Mouse (Mus musculus) lung, embryonic 16.5 days (tissue): ENCODE measurements around the gene Rnf220. TPM values are rescaled to one million over a fixed set of nuclear protein-coding genes. Genes with fewer than 3 reads are reported as not detected.

Source experiments
- ATAC-seq: fragments of 200-750 bp; cut with Nextera tagmentation; 2 replicates; pipeline ENCODE4 v1.8.0; 2017; ENCODE audit warnings: low read depth, mild to moderate bottlenecking, moderate library complexity
- H3K27ac ChIP-seq: fragments of 300-500 bp; sonication (generic); 2 replicates; pipeline ENCODE4 v1.5.1; 2014; ENCODE audit warnings: mild to moderate bottlenecking, control low read depth, low read length
- H3K27me3 ChIP-seq: fragments of 300-500 bp; sonication (generic); 2 replicates; pipeline ENCODE4 v1.6.1; 2014; ENCODE audit warnings: low read depth, low read length, mixed read lengths; ENCODE audit not compliant: control insufficient read depth, insufficient read depth
- H3K36me3 ChIP-seq: fragments of 300-500 bp; sonication (generic); 2 replicates; pipeline ENCODE4 v1.6.1; 2014; ENCODE audit warnings: low read length; ENCODE audit not compliant: control insufficient read depth, insufficient read depth
- H3K4me1 ChIP-seq: fragments of 300-500 bp; sonication (generic); replicated peaks from 2 replicates; pipeline ENCODE4 v1.6.1; 2014; ENCODE audit warnings: low read length, mixed read lengths; ENCODE audit not compliant: control insufficient read depth, insufficient read depth
- H3K4me2 ChIP-seq: fragments of 300-500 bp; sonication (generic); 2 replicates; pipeline ENCODE4 v1.6.1; 2014; ENCODE audit warnings: low read depth, low read length, control low read depth
- H3K4me3 ChIP-seq: fragments of 300-500 bp; sonication (generic); 2 replicates; pipeline ENCODE4 v1.5.1; 2014; ENCODE audit warnings: mild to moderate bottlenecking, low read length, control low read depth
- H3K9ac ChIP-seq: fragments of 300-500 bp; sonication (generic); 2 replicates; pipeline ENCODE4 v1.6.1; 2014; ENCODE audit warnings: low read length, control low read depth
- H3K9me3 ChIP-seq: fragments of 300-500 bp; sonication (generic); 2 replicates; pipeline ENCODE4 v1.6.1; 2016; ENCODE audit warnings: low read length; ENCODE audit not compliant: control insufficient read depth
- WGBS: fragments of 180-500 bp; shearing (Covaris S2); extraction: QIAGEN DNeasy Blood & Tissue Kit; methylation state at CpG from one replicate; pipeline ENCODE4 v1.1.7; 2014; 5-methylcytosine and 5-hydroxymethylcytosine counted together
- polyA plus RNA-seq: library from polyadenylated mRNA; unstranded; fragments of >200 nt; fragmentation: Nextera tagmentation; extraction: Ambion mirVana; gene quantifications from 2 replicates; pipeline ENCODE4 v1.2.1, GENCODE M21; 2015

Rnf220 gene
- polyA plus RNA-seq, 1 experiment from 2014 or later = 61.5 TPM

GRCm38 (mm10) chr4:117482103-117482502 lies 14.7 kb downstream of the Rnf220 start:
- Histone ChIP-seq H3K4me2 (no peak overlapping the region), H3K4me1 (peaks cover 14% of the 10 kb centered on the region), H3K4me3 (no peak overlapping the region), H3K9me3 (no peaks in the 10 kb centered on the region), H3K9ac (no peak overlapping the region), H3K27me3 (peaks cover 42% of the 10 kb centered on the region), H3K36me3 (no peaks in the 10 kb centered on the region), H3K27ac (no peak overlapping the region)
- ATAC-seq = no peak
- WGBS = 85% methylated on average over 5 of the region's 5 CpGs

- Histone ChIP-seq H3K9ac (no peak overlapping the region), H3K27ac (0 out of 2 replicates have a peak overlapping the region, but pooled peaks have one; percentile 25), H3K27me3 (peaks cover 37% of the 10 kb centered on the region), H3K36me3 (no peaks in the 10 kb centered on the region), H3K4me1 (peaks cover 14% of the 10 kb centered on the region), H3K4me2 (no peak overlapping the region), H3K4me3 (no peak overlapping the region), H3K9me3 (no peaks in the 10 kb centered on the region)
- ATAC-seq = no peak
- WGBS = 45% methylated on average over 11 of the region's 11 CpGs
These were observed 16.0 kb downstream of the Rnf220 start for GRCm38 (mm10) chr4:117480611-117481445.

- Histone ChIP-seq H3K9me3 (no peaks in the 10 kb centered on the region), H3K4me2 (no peak overlapping the region), H3K9ac (no peak overlapping the region), H3K27ac (no peak overlapping the region), H3K4me3 (no peak overlapping the region), H3K4me1 (peaks cover 14% of the 10 kb centered on the region), H3K27me3 (peaks cover 34% of the 10 kb centered on the region), H3K36me3 (no peaks in the 10 kb centered on the region)
- 0 out of 2 replicates have a peak, but pooled peaks have one; percentile 29 for ATAC-seq
- 32% methylated on average over 6 of the region's 6 CpGs for WGBS
These were observed 16.9 kb downstream of the Rnf220 start for GRCm38 (mm10) chr4:117479951-117480350.

- Histone ChIP-seq H3K9ac (no peak overlapping the region), H3K4me3 (no peak overlapping the region), H3K27ac (peak overlapping the region; percentile 32; the same call in 1 of the 2 replicates), H3K9me3 (no peaks in the 10 kb centered on the region), H3K4me1 (peaks cover 12% of the 10 kb centered on the region), H3K27me3 (peaks cover 31% of the 10 kb centered on the region), H3K4me2 (no peak overlapping the region; the same call in 1 of the 2 replicates), H3K36me3 (no peaks in the 10 kb centered on the region)
- peak; percentile 68 for ATAC-seq
- WGBS = 27% methylated on average over 15 of the region's 15 CpGs
These were observed 18.7 kb downstream of the Rnf220 start for GRCm38 (mm10) chr4:117478101-117478673.

- Histone ChIP-seq H3K9ac (no peak overlapping the region), H3K9me3 (no peaks in the 10 kb centered on the region), H3K36me3 (no peaks in the 10 kb centered on the region), H3K27ac (no peak overlapping the region), H3K27me3 (peaks cover 31% of the 10 kb centered on the region), H3K4me1 (peaks cover 12% of the 10 kb centered on the region), H3K4me2 (no peak overlapping the region), H3K4me3 (no peak overlapping the region)
- WGBS = 47% methylated on average over 5 of the region's 5 CpGs
- ATAC-seq = no peak
These were observed 19.5 kb downstream of the Rnf220 start for GRCm38 (mm10) chr4:117477401-117477800.

GRCm38 (mm10) chr4:117476777-117477176 lies 20.1 kb downstream of the Rnf220 start:
- Histone ChIP-seq H3K9me3 (no peaks in the 10 kb centered on the region), H3K9ac (no peak overlapping the region), H3K4me2 (no peak overlapping the region), H3K36me3 (no peaks in the 10 kb centered on the region), H3K4me1 (peaks cover 12% of the 10 kb centered on the region), H3K27ac (no peak overlapping the region), H3K4me3 (no peak overlapping the region), H3K27me3 (peaks cover 27% of the 10 kb centered on the region)
- no peak for ATAC-seq
- 63% methylated on average over 4 of the region's 4 CpGs for WGBS

- H3K9me3 ChIP-seq = no peaks in the 10 kb centered on the region
- H3K9ac ChIP-seq = no peak overlapping the region
- no peak for ATAC-seq
- H3K36me3 ChIP-seq = no peaks in the 10 kb centered on the region
- peaks cover 24% of the 10 kb centered on the region for H3K27me3 ChIP-seq
- H3K4me3 ChIP-seq = no peak overlapping the region
- peaks cover 12% of the 10 kb centered on the region for H3K4me1 ChIP-seq
- H3K4me2 ChIP-seq = no peak overlapping the region
- H3K27ac ChIP-seq = no peak overlapping the region
These were observed 20.5 kb downstream of the Rnf220 start for GRCm38 (mm10) chr4:117476355-117476754.

- H3K27ac ChIP-seq = no peak overlapping the region
- no peak overlapping the region for H3K4me3 ChIP-seq
- H3K9me3 ChIP-seq = no peaks in the 10 kb centered on the region
- no peaks in the 10 kb centered on the region for H3K36me3 ChIP-seq
- H3K4me1 ChIP-seq = peaks cover 10% of the 10 kb centered on the region
- H3K27me3 ChIP-seq = peaks cover 13% of the 10 kb centered on the region
- H3K4me2 ChIP-seq = no peak overlapping the region
- ATAC-seq = no peak
- no peak overlapping the region for H3K9ac ChIP-seq
These were observed 22.9 kb downstream of the Rnf220 start for GRCm38 (mm10) chr4:117473985-117474354.

- WGBS = 55% methylated on average over 14 of the region's 14 CpGs
These were observed 23.4 kb downstream of the Rnf220 start for GRCm38 (mm10) chr4:117473291-117473984.

More at GRCm38 (mm10) chr4:117473291-117473984, 23.4 kb downstream of the Rnf220 start:
- Histone ChIP-seq H3K9ac (no peak overlapping the region), H3K27ac (no peak overlapping the region), H3K4me1 (peaks cover 10% of the 10 kb centered on the region), H3K4me2 (no peak overlapping the region), H3K36me3 (no peaks in the 10 kb centered on the region), H3K27me3 (peaks cover 13% of the 10 kb centered on the region), H3K4me3 (no peak overlapping the region), H3K9me3 (no peaks in the 10 kb centered on the region)
- ATAC-seq = no peak
